Mouse (Mus musculus) neural tube, embryonic 11.5 days (tissue): ENCODE measurements around the gene Prg3. TPM values are rescaled to one million over a fixed set of nuclear protein-coding genes. Genes with fewer than 3 reads are reported as not detected.
A peak's percentile ranks its signal among the peaks of the same experiment; 100 is the strongest.

ENCODE experiments used
- ATAC-seq: fragments of 200-750 bp; cut with Nextera tagmentation; 2 replicates; pipeline ENCODE4 v1.8.0; 2017; ENCODE audit warnings: moderate number of reproducible peaks, mild to moderate bottlenecking, moderate TSS enrichment, moderate library complexity; ENCODE audit not compliant: insufficient read depth, low FRiP score, low TSS enrichment
- DNase-seq: peaks from one replicate; pipeline ENCODE4 v3.0.0-alpha.2; 2015; ENCODE audit warnings: low spot score
- H3K27ac ChIP-seq: fragments of 300-500 bp; sonication (generic); 2 replicates; pipeline ENCODE4 v1.5.1; 2014; ENCODE audit warnings: low read depth, mild to moderate bottlenecking, low read length
- H3K27me3 ChIP-seq: fragments of 300-500 bp; sonication (generic); 2 replicates; pipeline ENCODE4 v1.6.1; 2014; ENCODE audit warnings: mild to moderate bottlenecking, low read length, mixed read lengths; ENCODE audit not compliant: control insufficient read depth, insufficient read depth
- H3K36me3 ChIP-seq: fragments of 300-500 bp; sonication (generic); 2 replicates; pipeline ENCODE4 v1.6.1; 2014; ENCODE audit warnings: mild to moderate bottlenecking, low read length, moderate library complexity, mixed read lengths; ENCODE audit not compliant: control insufficient read depth, insufficient read depth
- H3K4me1 ChIP-seq: fragments of 300-500 bp; sonication (generic); 2 replicates; pipeline ENCODE4 v1.6.1; 2014; ENCODE audit warnings: low read length, mixed read lengths; ENCODE audit not compliant: control insufficient read depth, insufficient read depth
- H3K4me2 ChIP-seq: fragments of 300-500 bp; sonication (generic); 2 replicates; pipeline ENCODE4 v1.6.1; 2014; ENCODE audit warnings: low read depth, mild to moderate bottlenecking, moderate library complexity
- H3K4me3 ChIP-seq: fragments of 300-500 bp; sonication (generic); 2 replicates; pipeline ENCODE4 v1.5.1; 2014; ENCODE audit warnings: low read depth, low read length
- H3K9ac ChIP-seq: fragments of 300-500 bp; sonication (generic); 2 replicates; pipeline ENCODE4 v1.6.1; 2014; ENCODE audit warnings: mild to moderate bottlenecking, low read length
- H3K9me3 ChIP-seq: fragments of 300-500 bp; sonication (generic); 2 replicates; pipeline ENCODE4 v1.6.1; 2016; ENCODE audit warnings: low read length; ENCODE audit not compliant: control insufficient read depth
- WGBS: fragments of 180-500 bp; shearing (Covaris S2); extraction: QIAGEN DNeasy Blood & Tissue Kit; methylation state at CpG from one replicate; pipeline ENCODE4 v1.1.7; 2014; 5-methylcytosine and 5-hydroxymethylcytosine counted together
- polyA plus RNA-seq: library from polyadenylated mRNA; unstranded; fragments of >200 nt; fragmentation: Nextera tagmentation; extraction: Ambion mirVana; gene quantifications from 2 replicates; pipeline ENCODE4 v1.2.1, GENCODE M21; 2014

The Prg3 gene
- polyA plus RNA-seq, 1 experiment from 2014 or later: not detected

- Histone ChIP-seq H3K4me2 (no peak overlapping the region), H3K27ac (no peak overlapping the region), H3K4me3 (no peak overlapping the region), H3K36me3 (no peaks in the 10 kb centered on the region), H3K9ac (no peak overlapping the region), H3K4me1 (no peaks in the 10 kb centered on the region), H3K9me3 (no peaks in the 10 kb centered on the region), H3K27me3 (no peaks in the 10 kb centered on the region)
- 80% methylated on average over 3 of the region's 3 CpGs for WGBS
- ATAC-seq (no peak), DNase-seq (no peak)
These were observed 38.2 kb downstream of the Prg3 start for GRCm38 (mm10) chr2:85026178-85026577.

- no peak for DNase-seq
- 79% methylated on average over 5 of the region's 5 CpGs for WGBS
These were observed 39.3 kb downstream of the Prg3 start for GRCm38 (mm10) chr2:85027281-85027680.

GRCm38 (mm10) chr2:85029897-85030296 lies 41.9 kb downstream of the Prg3 start:
- no peak for ATAC-seq
- H3K4me2 ChIP-seq: no peak overlapping the region

More at GRCm38 (mm10) chr2:85027281-85027680, 39.3 kb downstream of the Prg3 start:
- Histone ChIP-seq H3K36me3 (no peaks in the 10 kb centered on the region), H3K4me2 (no peak overlapping the region), H3K4me1 (no peaks in the 10 kb centered on the region), H3K9me3 (no peaks in the 10 kb centered on the region), H3K9ac (no peak overlapping the region), H3K4me3 (no peak overlapping the region), H3K27me3 (no peaks in the 10 kb centered on the region), H3K27ac (no peak overlapping the region)
- ATAC-seq: no peak

GRCm38 (mm10) chr2:85030989-85031388 lies 43.0 kb downstream of the Prg3 start:
- no peak overlapping the region for H3K27ac ChIP-seq
- 56% methylated on average over 6 of the region's 6 CpGs for WGBS
- no peaks in the 10 kb centered on the region for H3K9me3 ChIP-seq
- no peak for DNase-seq
- no peaks in the 10 kb centered on the region for H3K27me3 ChIP-seq
- H3K9ac ChIP-seq: no peak overlapping the region
- H3K4me1 ChIP-seq: no peaks in the 10 kb centered on the region
- H3K36me3 ChIP-seq: no peaks in the 10 kb centered on the region
- no peak for ATAC-seq
- H3K4me3 ChIP-seq: no peak overlapping the region
- no peak overlapping the region for H3K4me2 ChIP-seq

More at GRCm38 (mm10) chr2:85029897-85030296, 41.9 kb downstream of the Prg3 start:
- 52% methylated on average over 6 of the region's 6 CpGs for WGBS
- no peaks in the 10 kb centered on the region for H3K27me3 ChIP-seq
- H3K27ac ChIP-seq: no peak overlapping the region
- H3K4me1 ChIP-seq: no peaks in the 10 kb centered on the region
- no peaks in the 10 kb centered on the region for H3K36me3 ChIP-seq
- DNase-seq: no peak
- no peak overlapping the region for H3K4me3 ChIP-seq
- H3K9ac ChIP-seq: no peak overlapping the region
- H3K9me3 ChIP-seq: no peaks in the 10 kb centered on the region

GRCm38 (mm10) chr2:85033121-85033520 lies 45.1 kb downstream of the Prg3 start:
- no peak overlapping the region for H3K27ac ChIP-seq
- no peak overlapping the region for H3K4me2 ChIP-seq
- H3K4me1 ChIP-seq: peaks cover 4% of the 10 kb centered on the region
- H3K9ac ChIP-seq: no peak overlapping the region
- 85% methylated on average over 2 of the region's 2 CpGs for WGBS
- no peaks in the 10 kb centered on the region for H3K36me3 ChIP-seq
- no peaks in the 10 kb centered on the region for H3K27me3 ChIP-seq
- no peak for ATAC-seq
- DNase-seq: no peak
- no peaks in the 10 kb centered on the region for H3K9me3 ChIP-seq
- no peak overlapping the region for H3K4me3 ChIP-seq

GRCm38 (mm10) chr2:85034169-85034568 lies 46.2 kb downstream of the Prg3 start:
- 85% methylated on average over 7 of the region's 7 CpGs for WGBS
- Histone ChIP-seq H3K36me3 (no peaks in the 10 kb centered on the region), H3K27me3 (no peaks in the 10 kb centered on the region), H3K4me1 (peaks cover 7% of the 10 kb centered on the region), H3K27ac (no peak overlapping the region), H3K4me3 (no peak overlapping the region), H3K4me2 (no peak overlapping the region), H3K9ac (no peak overlapping the region; the same call in 1 of the 2 replicates), H3K9me3 (no peaks in the 10 kb centered on the region)
- ATAC-seq (no peak), DNase-seq (no peak)

- no peaks in the 10 kb centered on the region for H3K27me3 ChIP-seq
- peaks cover 7% of the 10 kb centered on the region for H3K4me1 ChIP-seq
- peaks cover 14% of the 10 kb centered on the region for H3K36me3 ChIP-seq
- WGBS: 9% methylated on average over 11 of the region's 11 CpGs
- peak overlapping the region; percentile 42; the same call in 1 of the 2 replicates for H3K27ac ChIP-seq
- peak overlapping the region; percentile 80 for H3K4me3 ChIP-seq
- no peaks in the 10 kb centered on the region for H3K9me3 ChIP-seq
- peak overlapping the region; percentile 88 for H3K9ac ChIP-seq
- DNase-seq: no peak
- peak; percentile 10 for ATAC-seq
- H3K4me2 ChIP-seq: peak overlapping the region; percentile 45
These were observed 48.6 kb downstream of the Prg3 start for GRCm38 (mm10) chr2:85036507-85037046.

GRCm38 (mm10) chr2:85037047-85038026 lies 49.3 kb downstream of the Prg3 start, which contains the start of the genes Ssrp1 and P2rx3:
Ssrp1 (plus strand) TSS chr2:85037234.
P2rx3 (minus strand) TSS chr2:85037462.
- H3K27me3 ChIP-seq: no peaks in the 10 kb centered on the region
- 1% methylated on average over 65 of the region's 66 CpGs for WGBS
- peak within 1 kb of the TSS; percentile 88 for H3K9ac ChIP-seq
- peak within 1 kb of the TSS; percentile 80 for H3K4me3 ChIP-seq
- peaks cover 20% of the 10 kb centered on the region for H3K36me3 ChIP-seq
- peak within 1 kb of the TSS; percentile 42 for H3K27ac ChIP-seq
- peak; percentile 94 for ATAC-seq
- peaks cover 7% of the 10 kb centered on the region for H3K4me1 ChIP-seq
- no peaks in the 10 kb centered on the region for H3K9me3 ChIP-seq
- peak within 1 kb of the TSS; percentile 79 for H3K4me2 ChIP-seq
- peak; percentile 94 for DNase-seq
